Mouse (Mus musculus): Measurements from ENCODE around the gene Spen. TPM values are rescaled to one million over a fixed set of nuclear protein-coding genes. Genes with fewer than 3 reads are reported as not detected.

Spen gene
- total RNA-seq, 1 experiment = 58.6 TPM

DNA sequence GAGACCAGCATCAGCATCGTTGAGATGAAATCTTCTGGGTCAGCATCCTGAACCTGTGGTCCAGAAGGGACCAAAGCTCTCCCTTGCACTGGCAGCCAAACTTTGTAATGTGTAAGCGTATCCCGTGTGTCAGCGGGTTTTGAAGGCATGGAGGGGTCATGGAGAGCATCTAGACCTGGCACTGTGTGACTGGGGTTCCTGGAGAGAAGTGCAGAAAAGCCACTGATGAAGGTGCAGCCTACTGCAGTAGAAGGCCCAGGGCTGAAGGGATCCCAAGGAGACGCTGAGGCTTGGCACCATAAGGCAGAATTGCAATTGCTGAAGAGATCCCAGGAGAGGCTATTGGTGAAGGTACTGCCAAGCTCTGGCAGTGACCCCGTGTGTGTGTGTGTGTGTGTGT is 109.0 kb downstream of the Spen start:
- no peak for DNase-seq (ENCODE audit: low read depth, low spot score)
- TF ChIP-seq ZC3H11A (IDR thresholded peaks at IDR 0.05; ENCODE audit: borderline replicate concordance, low read depth, low read length) = no peak
- TF ChIP-seq CHD2 (IDR thresholded peaks at IDR 0.05; ENCODE audit: low read depth, low read length) = no peak
- H3K9ac ChIP-seq (ENCODE audit: insufficient read depth, low read depth, low read length, poor library complexity, severe bottlenecking) = no peak overlapping the region
- H3K9me3 ChIP-seq (ENCODE audit: control insufficient read depth, insufficient read depth, low read depth, low read length) = no peaks in the 10 kb centered on the region
- H3K27ac ChIP-seq (ENCODE audit: insufficient read depth, low read depth, low read length, poor library complexity, severe bottlenecking) = no peak overlapping the region
- in situ Hi-C loops (cut with MboI; ENCODE audit: low sequenced_read_pairs in 2 of 2, unreplicated experiment in 2 of 2) = no loop called here
- no peaks in the 10 kb centered on the region for H3K36me3 ChIP-seq (ENCODE audit: control insufficient read depth, insufficient read depth, low read length, poor library complexity, severe bottlenecking)
- H3K4me1 ChIP-seq (ENCODE audit: control insufficient read depth in 2 of 2, insufficient read depth in 2 of 2, low read length in 2 of 2, poor library complexity in 1 of 2) = peaks cover 0 to 11% of the 10 kb centered on the region in 2 experiments; a peak in 1 of 4 replicates
- no peak overlapping the region for H3K4me3 ChIP-seq (ENCODE audit: insufficient read depth in 1 of 2, low read depth in 1 of 2, low read length in 2 of 2, poor library complexity in 1 of 2, severe bottlenecking in 1 of 2)

DNA sequence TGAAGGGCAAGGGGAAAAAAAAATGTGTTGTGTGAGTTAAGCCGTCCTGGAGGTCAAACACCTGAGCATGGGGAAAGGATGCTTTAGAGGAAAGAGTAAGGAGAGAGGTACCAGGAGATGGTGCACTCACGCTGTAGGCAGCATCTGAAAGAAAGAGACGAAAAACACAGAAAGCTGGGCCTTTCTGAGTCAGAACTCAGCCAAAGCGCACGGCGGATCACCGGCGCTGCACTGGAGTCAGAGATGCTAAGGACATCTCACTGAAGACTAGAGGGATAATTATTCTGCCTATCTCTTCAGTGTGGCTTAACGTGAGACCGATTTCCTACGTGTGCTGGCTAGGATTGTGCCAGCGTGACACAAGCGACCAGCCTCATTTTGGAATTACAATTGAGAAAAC is 110.5 kb downstream of the Spen start:
- in situ Hi-C loops (cut with MboI; ENCODE audit: low sequenced_read_pairs in 2 of 2, unreplicated experiment in 2 of 2) = no loop called here
- H3K36me3 ChIP-seq (ENCODE audit: control insufficient read depth, insufficient read depth, low read length, poor library complexity, severe bottlenecking) = no peaks in the 10 kb centered on the region
- no peak overlapping the region for H3K27ac ChIP-seq (ENCODE audit: insufficient read depth, low read depth, low read length, poor library complexity, severe bottlenecking)
- no peak overlapping the region for H3K4me3 ChIP-seq (ENCODE audit: insufficient read depth in 1 of 2, low read depth in 1 of 2, low read length in 2 of 2, poor library complexity in 1 of 2, severe bottlenecking in 1 of 2)
- H3K4me1 ChIP-seq (ENCODE audit: control insufficient read depth in 2 of 2, insufficient read depth in 2 of 2, low read length in 2 of 2, poor library complexity in 1 of 2) = peaks cover 0 to 11% of the 10 kb centered on the region in 2 experiments; a peak in 1 of 4 replicates
- DNase-seq (ENCODE audit: low read depth, low spot score) = no peak
- TF ChIP-seq ZC3H11A (IDR thresholded peaks at IDR 0.05; ENCODE audit: borderline replicate concordance, low read depth, low read length) (no peak), CHD2 (IDR thresholded peaks at IDR 0.05; ENCODE audit: low read depth, low read length) (no peak), ZNF384 (IDR thresholded peaks at IDR 0.05; ENCODE audit: low read depth, low read length) (no peak), HCFC1 (IDR thresholded peaks at IDR 0.05; ENCODE audit: borderline replicate concordance, insufficient read depth, low read length) (no peak), MAFK (IDR thresholded peaks at IDR 0.05; ENCODE audit: insufficient read depth, low read depth, low read length) (no peak)
- H3K9me3 ChIP-seq (ENCODE audit: control insufficient read depth, insufficient read depth, low read depth, low read length) = no peaks in the 10 kb centered on the region
- no peak overlapping the region for H3K9ac ChIP-seq (ENCODE audit: insufficient read depth, low read depth, low read length, poor library complexity, severe bottlenecking)

DNA sequence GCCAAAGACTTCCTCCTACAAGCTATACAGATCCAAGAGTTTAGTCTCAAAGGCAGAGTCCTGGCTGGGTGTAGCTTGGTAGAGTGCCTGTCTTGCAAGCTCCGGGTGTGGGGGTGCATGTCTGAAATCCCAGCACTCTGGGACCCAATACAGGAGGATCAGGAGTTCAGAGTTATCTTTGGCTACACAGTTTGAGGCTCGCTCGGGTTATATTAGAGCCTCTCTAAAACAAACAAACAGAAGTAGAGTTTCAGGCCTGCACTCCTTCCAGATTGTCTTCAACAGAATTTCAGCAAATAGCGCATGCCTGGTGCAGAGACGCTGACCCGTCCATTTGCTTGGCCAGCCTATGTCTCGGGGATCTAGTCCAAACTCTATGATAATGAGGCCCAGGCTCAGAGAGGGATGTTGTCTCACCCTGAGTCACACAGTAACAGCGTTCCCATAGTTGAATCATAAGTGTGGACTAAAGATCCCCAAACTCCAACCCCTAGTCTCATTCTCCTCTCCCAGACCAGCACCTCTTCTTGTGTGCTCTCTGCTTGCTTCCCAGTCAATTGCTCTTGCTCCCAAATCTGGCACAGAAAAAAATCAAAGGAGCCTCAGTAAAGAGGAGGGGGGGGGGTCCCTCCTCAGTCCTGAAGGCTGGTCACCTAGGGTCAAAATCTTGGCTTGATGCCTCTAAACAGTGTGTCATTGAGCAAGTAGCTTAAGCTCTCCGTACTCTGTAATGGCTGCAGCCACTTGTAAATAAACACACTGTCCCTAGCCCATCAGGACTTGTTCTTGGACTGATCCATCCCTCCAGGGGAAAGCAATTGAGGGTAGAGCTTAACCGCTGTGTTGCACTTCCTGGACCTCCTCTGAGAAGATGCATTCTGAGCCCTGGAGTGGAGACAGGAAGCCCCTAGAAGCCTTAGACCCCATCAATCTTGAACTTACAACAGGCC is 111.3 kb downstream of the Spen start:
- no peak overlapping the region for H3K9ac ChIP-seq (ENCODE audit: insufficient read depth, low read depth, low read length, poor library complexity, severe bottlenecking)
- TF ChIP-seq ZNF384 (IDR thresholded peaks at IDR 0.05; ENCODE audit: low read depth, low read length) (no peak), MAFK (IDR thresholded peaks at IDR 0.05; ENCODE audit: insufficient read depth, low read depth, low read length) (no peak), ZC3H11A (IDR thresholded peaks at IDR 0.05; ENCODE audit: borderline replicate concordance, low read depth, low read length) (no peak), CHD2 (IDR thresholded peaks at IDR 0.05; ENCODE audit: low read depth, low read length) (no peak)
- in situ Hi-C loops (cut with MboI; ENCODE audit: low sequenced_read_pairs in 2 of 2, unreplicated experiment in 2 of 2) = no loop called here
- DNase-seq (ENCODE audit: low read depth, low spot score) = no peak
- no peak overlapping the region for H3K27ac ChIP-seq (ENCODE audit: insufficient read depth, low read depth, low read length, poor library complexity, severe bottlenecking)
- peaks cover 0 to 11% of the 10 kb centered on the region in 2 experiments; a peak in 1 of 4 replicates for H3K4me1 ChIP-seq (ENCODE audit: control insufficient read depth in 2 of 2, insufficient read depth in 2 of 2, low read length in 2 of 2, poor library complexity in 1 of 2)
- no peaks in the 10 kb centered on the region for H3K9me3 ChIP-seq (ENCODE audit: control insufficient read depth, insufficient read depth, low read depth, low read length)
- H3K4me3 ChIP-seq (ENCODE audit: insufficient read depth in 1 of 2, low read depth in 1 of 2, low read length in 2 of 2, poor library complexity in 1 of 2, severe bottlenecking in 1 of 2) = no peak overlapping the region
- no peaks in the 10 kb centered on the region for H3K36me3 ChIP-seq (ENCODE audit: control insufficient read depth, insufficient read depth, low read length, poor library complexity, severe bottlenecking)

DNA sequence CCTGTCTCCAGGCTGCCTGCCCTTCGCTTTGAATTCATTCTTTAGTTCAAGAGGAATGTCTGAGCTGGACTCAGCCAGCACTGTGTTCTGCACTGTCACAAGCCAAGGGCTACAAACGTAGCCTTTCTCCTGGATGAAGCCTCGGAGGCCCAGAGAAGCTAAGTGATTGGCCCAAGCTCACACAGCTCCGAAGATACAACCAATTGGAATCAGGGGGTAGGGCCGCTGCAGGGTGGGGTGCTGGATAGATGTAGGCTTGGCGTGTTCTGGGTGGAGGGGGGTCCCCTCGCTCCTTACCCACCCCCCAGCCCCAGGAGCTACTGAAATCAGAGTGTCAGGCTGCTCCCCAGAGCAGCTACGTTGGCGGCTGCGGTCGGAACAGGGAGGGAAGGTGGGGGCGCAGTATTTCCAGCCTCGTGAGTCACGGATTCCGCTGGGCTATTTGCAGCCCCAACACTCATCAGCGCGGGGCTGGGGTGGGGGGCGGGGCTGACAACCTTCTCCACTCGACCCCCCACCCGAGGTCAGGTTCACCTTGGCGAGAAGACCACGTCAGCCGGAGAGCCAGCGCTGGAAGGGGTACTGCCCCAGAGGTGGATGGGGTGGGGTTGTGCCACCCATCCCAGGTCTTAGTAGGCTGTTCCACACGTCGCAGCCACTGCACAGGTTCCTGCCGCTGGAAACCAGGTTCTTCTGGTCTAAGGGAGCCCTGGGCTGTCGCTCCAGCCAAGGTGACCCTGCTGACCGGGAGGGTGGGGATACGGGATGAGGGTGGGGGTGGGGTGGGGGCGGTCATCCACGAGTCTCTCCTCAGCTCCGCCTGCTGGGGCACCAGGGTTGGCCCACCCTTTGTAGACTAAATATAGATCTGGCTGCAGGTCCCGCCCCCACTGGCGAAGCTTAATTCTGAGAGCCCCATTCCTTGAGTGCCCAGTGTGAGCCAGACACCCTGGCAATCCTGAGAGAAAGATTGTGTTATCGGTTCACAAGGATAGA is 112.6 kb downstream of the Spen start:
- TF ChIP-seq MAFK (IDR thresholded peaks at IDR 0.05; ENCODE audit: insufficient read depth, low read depth, low read length) (no peak), ZNF384 (IDR thresholded peaks at IDR 0.05; ENCODE audit: low read depth, low read length) (no peak), HCFC1 (IDR thresholded peaks at IDR 0.05; ENCODE audit: borderline replicate concordance, insufficient read depth, low read length) (no peak), ZC3H11A (IDR thresholded peaks at IDR 0.05; ENCODE audit: borderline replicate concordance, low read depth, low read length) (no peak), CHD2 (IDR thresholded peaks at IDR 0.05; ENCODE audit: low read depth, low read length) (no peak)
- Histone ChIP-seq H3K9ac (ENCODE audit: insufficient read depth, low read depth, low read length, poor library complexity, severe bottlenecking) (peak overlapping the region; percentile 42; the same call in 1 of the 2 replicates), H3K4me3 (ENCODE audit: insufficient read depth in 1 of 2, low read depth in 1 of 2, low read length in 2 of 2, poor library complexity in 1 of 2, severe bottlenecking in 1 of 2) (peak overlapping the region; percentile 41 to 66), H3K27ac (ENCODE audit: insufficient read depth, low read depth, low read length, poor library complexity, severe bottlenecking) (no peak overlapping the region; the same call in 1 of the 2 replicates), H3K36me3 (ENCODE audit: control insufficient read depth, insufficient read depth, low read length, poor library complexity, severe bottlenecking) (no peaks in the 10 kb centered on the region), H3K9me3 (ENCODE audit: control insufficient read depth, insufficient read depth, low read depth, low read length) (no peaks in the 10 kb centered on the region), H3K4me1 (ENCODE audit: control insufficient read depth in 2 of 2, insufficient read depth in 2 of 2, low read length in 2 of 2, poor library complexity in 1 of 2) (peaks cover 0 to 17% of the 10 kb centered on the region in 2 experiments; a peak in 1 of 4 replicates)
- DNase-seq (ENCODE audit: low read depth, low spot score) = peak; percentile 53
- in situ Hi-C loops (cut with MboI; ENCODE audit: low sequenced_read_pairs in 2 of 2, unreplicated experiment in 2 of 2) = no loop called here
